16 mouse cellular contexts compared by ENCODE assay signal in genomic region chr8:80004421-80004820, GRCm38 (mm10).
"Had no signal": no experiment of that assay in that cellular context is flagged by ENCODE, and none has a peak within 500 bp of the region (broad histone marks: within the 10 kb centered on the region; RNA-seq: fewer than 3 reads in every experiment).

No protein-coding gene starts in this region.

- DNase-seq: gastrocnemius, postnatal 10 days; gastrocnemius, postnatal 36 days; heart, adult 2 months; heart, postnatal 14 days; heart, postnatal 36 days; kidney, adult 11 months; kidney, adult 2 months; kidney, adult 9 months; kidney, postnatal 14 days; kidney, postnatal 36 days; layer of hippocampus, adult 9-11 months; layer of hippocampus, postnatal 36 days; left cerebral cortex, postnatal 4 days; lung, adult 18-20 months had no signal

- ATAC-seq: hindbrain, postnatal 0 days; liver, embryonic 12.5 days had no signal
